ENCODE assay signal across 8 mouse cellular contexts in the genomic region with DNA sequence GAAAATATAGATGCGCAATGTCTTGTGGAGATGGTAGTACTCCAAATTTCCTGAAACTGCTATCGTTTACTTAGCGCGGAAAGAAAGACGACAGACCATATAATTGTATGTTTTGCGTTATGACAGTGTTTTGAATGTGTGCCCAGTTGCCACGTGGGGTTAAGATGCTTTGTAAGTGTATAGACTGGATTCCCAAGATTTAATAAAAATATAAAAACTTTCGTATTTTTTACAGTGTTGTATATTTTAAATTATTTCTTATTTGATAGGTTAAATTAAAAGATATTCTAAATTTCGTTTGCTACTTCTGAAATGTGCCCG. TPM values are rescaled to one million over a fixed set of nuclear protein-coding genes. Genes with fewer than 3 reads are reported as not detected.
DNase-seq lines count a peak whose midpoint lies in the region; ATAC-seq and TF ChIP-seq lines count a peak whose summit lies in the region.

No protein-coding gene starts in this region.

- no peak for TF ChIP-seq CTCF in kidney, adult 2 months (conservative IDR thresholded peaks at IDR 0.05; ENCODE audit: insufficient read depth, insufficient read length, low read depth, low read length)
- TF ChIP-seq CTCF in MEL (IDR thresholded peaks at IDR 0.05 in 2 of 3, conservative IDR thresholded peaks at IDR 0.05 in 1 of 3; ENCODE audit: control insufficient read depth in 1 of 3, insufficient read depth in 1 of 3, low read depth in 2 of 3, low read length in 3 of 3, poor library complexity in 1 of 3, severe bottlenecking in 1 of 3): no peak

- H3K9ac ChIP-seq in MEL (ENCODE audit: control insufficient read depth, low read depth, low read length, poor library complexity, severe bottlenecking): peak overlapping the region; percentile 93
- H3K9ac ChIP-seq in forebrain, embryonic 14.5 days (ENCODE audit: low read length): peak overlapping the region; percentile 91
- H3K9ac ChIP-seq in limb, embryonic 15.5 days: peak overlapping the region; percentile 91
- peak overlapping the region; percentile 83 for H3K9ac ChIP-seq in stomach, embryonic 14.5 days (replicated peaks; ENCODE audit: low read depth, low read length)

- TF ChIP-seq POLR2A in kidney, adult 2 months (IDR thresholded peaks at IDR 0.05; ENCODE audit: low read depth, low read length): no peak
- TF ChIP-seq POLR2A in MEL (IDR thresholded peaks at IDR 0.05; ENCODE audit: control insufficient read depth in 1 of 2, insufficient read depth in 1 of 2, low read depth in 1 of 2, low read length in 2 of 2, poor library complexity in 1 of 2): no peak

- H3K4me1 ChIP-seq in kidney, adult 2 months (ENCODE audit: control insufficient read depth, insufficient read depth, low read length): peaks cover 3% of the 10 kb centered on the region; the same call in 1 of the 2 replicates
- peaks cover 0 to 16% of the 10 kb centered on the region in 2 experiments; a peak in 2 of 4 replicates for H3K4me1 ChIP-seq in MEL (ENCODE audit: control insufficient read depth in 1 of 2, insufficient read depth in 2 of 2, low read length in 2 of 2)
- peaks cover 7% of the 10 kb centered on the region; the same call in 1 of the 2 replicates for H3K4me1 ChIP-seq in forebrain, embryonic 14.5 days (ENCODE audit: control insufficient read depth, insufficient read depth, low read length)
- H3K4me1 ChIP-seq in limb, embryonic 15.5 days: 0 out of 2 replicates have a peak, but pooled peaks cover 3% of the 10 kb centered on the region
- H3K4me1 ChIP-seq in stomach, embryonic 14.5 days (ENCODE audit: control insufficient read depth, insufficient read depth, low read length): 0 out of 2 replicates have a peak, but pooled peaks cover 2% of the 10 kb centered on the region

- peak overlapping the region; percentile 45 for H3K4me2 ChIP-seq in forebrain, embryonic 14.5 days (ENCODE audit: low read length)
- H3K4me2 ChIP-seq in limb, embryonic 15.5 days: peak overlapping the region; percentile 47
- H3K4me2 ChIP-seq in stomach, embryonic 14.5 days (replicated peaks; ENCODE audit: low read depth, low read length): peak overlapping the region; percentile 45

- H3K36me3 ChIP-seq in kidney, adult 2 months (ENCODE audit: control insufficient read depth, insufficient read depth, low read length): peaks cover 1% of the 10 kb centered on the region; the same call in 1 of the 2 replicates
- H3K36me3 ChIP-seq in MEL (ENCODE audit: control insufficient read depth in 1 of 2, insufficient read depth in 2 of 2, low read length in 2 of 2): peaks cover 0 to 14% of the 10 kb centered on the region in 2 experiments; a peak in 3 of 4 replicates
- H3K36me3 ChIP-seq in forebrain, embryonic 14.5 days (ENCODE audit: control insufficient read depth, insufficient read depth, low read length): 0 out of 2 replicates have a peak, but pooled peaks cover under 1% of the 10 kb centered on the region
- peaks cover 6% of the 10 kb centered on the region for H3K36me3 ChIP-seq in limb, embryonic 15.5 days
- peaks cover 5% of the 10 kb centered on the region for H3K36me3 ChIP-seq in stomach, embryonic 14.5 days (ENCODE audit: control insufficient read depth, insufficient read depth, low read length)

- H3K27me3 ChIP-seq in kidney, adult 2 months (replicated peaks; ENCODE audit: control insufficient read depth, insufficient read depth, low read length): no peaks in the 10 kb centered on the region
- H3K27me3 ChIP-seq in MEL (ENCODE audit: control insufficient read depth in 1 of 2, insufficient read depth in 2 of 2, low read length in 2 of 2): no peaks in the 10 kb centered on the region
- no peaks in the 10 kb centered on the region for H3K27me3 ChIP-seq in forebrain, embryonic 14.5 days (replicated peaks; ENCODE audit: control insufficient read depth, insufficient read depth, low read length)
- no peaks in the 10 kb centered on the region for H3K27me3 ChIP-seq in limb, embryonic 15.5 days
- H3K27me3 ChIP-seq in stomach, embryonic 14.5 days (ENCODE audit: control insufficient read depth, insufficient read depth, low read length): no peaks in the 10 kb centered on the region

- H3K79me2 ChIP-seq in MEL (ENCODE audit: control insufficient read depth, insufficient read depth, low read length, poor library complexity): peaks cover 13% of the 10 kb centered on the region

- peak overlapping the region; percentile 53 for H3K27ac ChIP-seq in kidney, adult 2 months (ENCODE audit: insufficient read depth, low read depth, low read length)
- H3K27ac ChIP-seq in MEL (ENCODE audit: control insufficient read depth, low read depth, low read length): peak overlapping the region; percentile 74
- H3K27ac ChIP-seq in forebrain, embryonic 14.5 days (ENCODE audit: low read depth, low read length): no peak overlapping the region
- peak overlapping the region; percentile 96 for H3K27ac ChIP-seq in limb, embryonic 15.5 days
- peak overlapping the region; percentile 92; the same call in 1 of the 2 replicates for H3K27ac ChIP-seq in stomach, embryonic 14.5 days (ENCODE audit: low read length)

- DNase-seq in kidney, adult 2 months: no peak
- DNase-seq in kidney, postnatal 14 days: no peak
- no peak for DNase-seq in MEL (ENCODE audit: low read depth, low spot score)
- DNase-seq in forebrain, embryonic 14.5 days (ENCODE audit: low spot score): peak; percentile 66
- DNase-seq in embryo, embryonic 10 days (ENCODE audit: low spot score): no peak
- DNase-seq in natural killer cell, adult 2 months (ENCODE audit: low spot score in 2 of 2): no peak

- H3K9me3 ChIP-seq in MEL (replicated peaks; ENCODE audit: insufficient read depth, low read length): no peaks in the 10 kb centered on the region
- H3K9me3 ChIP-seq in forebrain, embryonic 14.5 days (replicated peaks; ENCODE audit: control insufficient read depth, low read length): no peaks in the 10 kb centered on the region
- no peaks in the 10 kb centered on the region for H3K9me3 ChIP-seq in limb, embryonic 15.5 days
- H3K9me3 ChIP-seq in stomach, embryonic 14.5 days (ENCODE audit: control insufficient read depth, low read depth, low read length): no peaks in the 10 kb centered on the region

- TF ChIP-seq EP300 in MEL (IDR thresholded peaks at IDR 0.05; ENCODE audit: low read depth in 1 of 2, low read length in 2 of 2): no peak

- 14% methylated on average over 10 of the region's 10 CpGs for WGBS in kidney, adult 2 months
- 11% methylated on average over 10 of the region's 10 CpGs for WGBS in forebrain, embryonic 14.5 days
- 10% methylated on average over 10 of the region's 10 CpGs for WGBS in limb, embryonic 15.5 days
- 10% methylated on average over 10 of the region's 10 CpGs for WGBS in stomach, embryonic 14.5 days

- peak overlapping the region; percentile 87 for H3K4me3 ChIP-seq in kidney, adult 2 months (ENCODE audit: insufficient read depth, low read depth, low read length)
- peak overlapping the region; percentile 66 to 76 for H3K4me3 ChIP-seq in MEL (ENCODE audit: control insufficient read depth in 1 of 2, insufficient read depth in 1 of 2, low read depth in 2 of 2, low read length in 2 of 2)
- peak overlapping the region; percentile 82 for H3K4me3 ChIP-seq in forebrain, embryonic 14.5 days (ENCODE audit: low read depth, low read length)
- peak overlapping the region; percentile 83 for H3K4me3 ChIP-seq in limb, embryonic 15.5 days
- H3K4me3 ChIP-seq in stomach, embryonic 14.5 days (ENCODE audit: low read depth, low read length): peak overlapping the region; percentile 64

- peak; percentile 9 for ATAC-seq in forebrain, embryonic 14.5 days
- no peak for ATAC-seq in limb, embryonic 15.5 days (ENCODE audit: insufficient number of reproducible peaks, low FRiP score, low TSS enrichment, low read depth)
- ATAC-seq in stomach, embryonic 14.5 days (ENCODE audit: insufficient number of reproducible peaks, insufficient read depth, low FRiP score, low read depth): no peak

- no peak for TF ChIP-seq RAD21 in MEL (IDR thresholded peaks at IDR 0.05; ENCODE audit: low read depth, low read length)

RNA-seq across cellular contexts. Expression of gene Mios, which starts 0.8 kb away (rescaled TPM):
- 3.3 and 3.8 TPM in 2 replicates for polyA plus RNA-seq in kidney, adult 2 months (2012; rRNA removed)
- total RNA-seq in MEL (2012; rRNA removed): 15.1 and 15.6 TPM in 2 replicates
- 10 to 100 TPM in 1 of 2 experiments, not detected in 1; 11.4 TPM for polyA plus RNA-seq in MEL (2012; ENCODE audit: insufficient read depth in 1 of 2, insufficient read length in 2 of 2, low read depth in 1 of 2, low replicate concordance in 2 of 2, missing spikeins in 1 of 2)
- 23.3 and 26.3 TPM in 2 replicates for polyA plus RNA-seq in forebrain, embryonic 14.5 days (2014; fragmentation: Nextera tagmentation; extraction: Ambion mirVana)
- 22.3 and 23.9 TPM in 2 replicates for polyA plus RNA-seq in limb, embryonic 15.5 days (2015; fragmentation: Nextera tagmentation; extraction: Ambion mirVana)
- 30.7 and 32.1 TPM in 2 replicates for polyA plus RNA-seq in stomach, embryonic 14.5 days (2014; fragmentation: Nextera tagmentation; extraction: Ambion mirVana)

RNA-seq across cellular contexts. Expression of gene Col28a1, which starts 17.4 kb away (rescaled TPM):
- 0.13 and 0.14 TPM in 2 replicates for polyA plus RNA-seq in kidney, adult 2 months (2012; rRNA removed)
- total RNA-seq in MEL (2012; rRNA removed): not detected in 2 replicates
- polyA plus RNA-seq in MEL (2012; ENCODE audit: insufficient read depth in 1 of 2, insufficient read length in 2 of 2, low read depth in 1 of 2, low replicate concordance in 2 of 2, missing spikeins in 1 of 2): not detected
- polyA plus RNA-seq in forebrain, embryonic 14.5 days (2014; fragmentation: Nextera tagmentation; extraction: Ambion mirVana): 0.15 and 0.42 TPM in 2 replicates
- polyA plus RNA-seq in limb, embryonic 15.5 days (2015; fragmentation: Nextera tagmentation; extraction: Ambion mirVana): 0.33 and 0.37 TPM in 2 replicates
- 1.2 and 1.7 TPM in 2 replicates for polyA plus RNA-seq in stomach, embryonic 14.5 days (2014; fragmentation: Nextera tagmentation; extraction: Ambion mirVana)

RNA-seq across cellular contexts. Expression of gene Rpa3, which starts 49.1 kb away (rescaled TPM):
- 2.9 and 5.0 TPM in 2 replicates for polyA plus RNA-seq in kidney, adult 2 months (2012; rRNA removed)
- total RNA-seq in MEL (2012; rRNA removed): 77.2 and 78.2 TPM in 2 replicates
- 10 to 100 TPM in 1 of 2 experiments, not detected in 1; 80.9 TPM for polyA plus RNA-seq in MEL (2012; ENCODE audit: insufficient read depth in 1 of 2, insufficient read length in 2 of 2, low read depth in 1 of 2, low replicate concordance in 2 of 2, missing spikeins in 1 of 2)
- polyA plus RNA-seq in forebrain, embryonic 14.5 days (2014; fragmentation: Nextera tagmentation; extraction: Ambion mirVana): 118 and 131 TPM in 2 replicates
- polyA plus RNA-seq in limb, embryonic 15.5 days (2015; fragmentation: Nextera tagmentation; extraction: Ambion mirVana): 97.2 and 111 TPM in 2 replicates
- 152 and 157 TPM in 2 replicates for polyA plus RNA-seq in stomach, embryonic 14.5 days (2014; fragmentation: Nextera tagmentation; extraction: Ambion mirVana)

RNA-seq across cellular contexts. Expression of gene Umad1, which starts 49.3 kb away (rescaled TPM):
- 21.9 and 23.0 TPM in 2 replicates for polyA plus RNA-seq in kidney, adult 2 months (2012; rRNA removed)
- 5.3 and 5.9 TPM in 2 replicates for total RNA-seq in MEL (2012; rRNA removed)
- 1 to 10 TPM in 1 of 2 experiments, not detected in 1; 9.7 TPM for polyA plus RNA-seq in MEL (2012; ENCODE audit: insufficient read depth in 1 of 2, insufficient read length in 2 of 2, low read depth in 1 of 2, low replicate concordance in 2 of 2, missing spikeins in 1 of 2)
- 40.6 and 43.6 TPM in 2 replicates for polyA plus RNA-seq in forebrain, embryonic 14.5 days (2014; fragmentation: Nextera tagmentation; extraction: Ambion mirVana)
- 16.1 TPM in 2 replicates for polyA plus RNA-seq in limb, embryonic 15.5 days (2015; fragmentation: Nextera tagmentation; extraction: Ambion mirVana)
- polyA plus RNA-seq in stomach, embryonic 14.5 days (2014; fragmentation: Nextera tagmentation; extraction: Ambion mirVana): 26.8 and 28.3 TPM in 2 replicates

RNA-seq across cellular contexts. Expression of gene Gm45062, which starts 49.4 kb away (rescaled TPM):
- polyA plus RNA-seq in kidney, adult 2 months (2012; rRNA removed): 1.0 and 2.0 TPM in 2 replicates
- 2.2 and 3.0 TPM in 2 replicates for total RNA-seq in MEL (2012; rRNA removed)
- 1 to 10 TPM in 1 of 2 experiments, not detected in 1; 3.6 TPM for polyA plus RNA-seq in MEL (2012; ENCODE audit: insufficient read depth in 1 of 2, insufficient read length in 2 of 2, low read depth in 1 of 2, low replicate concordance in 2 of 2, missing spikeins in 1 of 2)
- 14.1 and 14.3 TPM in 2 replicates for polyA plus RNA-seq in forebrain, embryonic 14.5 days (2014; fragmentation: Nextera tagmentation; extraction: Ambion mirVana)
- 8.0 and 9.7 TPM in 2 replicates for polyA plus RNA-seq in limb, embryonic 15.5 days (2015; fragmentation: Nextera tagmentation; extraction: Ambion mirVana)
- polyA plus RNA-seq in stomach, embryonic 14.5 days (2014; fragmentation: Nextera tagmentation; extraction: Ambion mirVana): 10.4 and 11.6 TPM in 2 replicates
